Mouse (Mus musculus) brain, embryonic 14.5 days (tissue): ENCODE results near the gene Entpd2.

Experiments used
- CTCF ChIP-seq: fragments of 200-500 bp; IDR thresholded peaks from 2 replicates; pipeline ENCODE4 v1.5.1; 2012; ENCODE audit warnings: inconsistent platforms, mild to moderate bottlenecking, moderate library complexity, borderline replicate concordance; ENCODE audit not compliant: insufficient read depth, insufficient read length; ENCODE audit errors: extremely low read depth
- POLR2A ChIP-seq: fragments of 200-500 bp; IDR thresholded peaks from 2 replicates; pipeline ENCODE4 v1.6.1; 2012; ENCODE audit warnings: mild to moderate bottlenecking, inconsistent platforms, borderline replicate concordance; ENCODE audit not compliant: poor library complexity, insufficient read depth, insufficient read length, severe bottlenecking; ENCODE audit errors: extremely low read depth

GRCm38 (mm10) chr2:25397010-25397409, 1.3 kb downstream of the Entpd2 start:
- no peak for TF ChIP-seq CTCF
- no peak for TF ChIP-seq POLR2A
